Mouse (Mus musculus) ES-CJ7 (cell line): Measurements from ENCODE around the gene Dnajc15.

ENCODE experiments used
- DNase-seq: peaks from one replicate; pipeline ENCODE4 v3.0.0; 2011; ENCODE audit warnings: low read depth, low spot score

The Dnajc15 gene

DNA sequence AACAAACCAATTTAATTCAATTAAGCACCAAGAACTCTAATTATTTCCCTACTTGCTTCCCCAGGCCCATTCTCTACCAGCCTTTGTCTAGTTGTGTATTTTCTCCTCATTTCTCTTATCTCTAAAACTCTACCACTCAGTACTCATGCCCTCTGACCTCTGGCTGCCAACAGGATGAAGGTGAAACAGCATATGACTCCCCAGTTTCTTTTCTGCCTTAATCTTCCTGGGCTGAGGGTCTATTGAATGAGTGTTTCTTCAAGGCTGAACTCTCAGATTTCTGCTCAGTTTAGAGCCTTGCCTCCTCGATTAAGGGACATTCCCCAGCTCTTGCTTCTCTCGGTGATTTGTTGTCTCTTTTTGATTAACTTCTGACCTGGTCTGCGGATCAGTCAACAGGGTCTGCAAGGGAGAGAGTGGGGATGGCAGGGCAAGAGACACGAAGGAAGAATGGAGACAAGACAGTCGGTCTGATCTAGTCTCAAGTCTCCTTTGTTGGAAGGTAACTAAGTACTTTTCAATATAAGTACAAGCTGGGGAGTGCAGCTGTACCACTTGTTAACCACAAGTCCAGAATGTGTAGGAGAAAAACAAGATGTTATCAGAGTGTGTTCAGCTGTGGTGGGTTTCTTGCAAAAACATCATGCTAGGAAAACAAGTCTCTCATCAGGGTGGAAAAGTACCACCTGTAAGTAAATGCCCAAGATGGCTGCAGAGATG lies 13.9 kb downstream of the Dnajc15 start:
- DNase-seq, result no peak

GRCm38 (mm10) chr14:77859894-77860293 lies 15.0 kb downstream of the Dnajc15 start:
- DNase-seq, result no peak

DNA sequence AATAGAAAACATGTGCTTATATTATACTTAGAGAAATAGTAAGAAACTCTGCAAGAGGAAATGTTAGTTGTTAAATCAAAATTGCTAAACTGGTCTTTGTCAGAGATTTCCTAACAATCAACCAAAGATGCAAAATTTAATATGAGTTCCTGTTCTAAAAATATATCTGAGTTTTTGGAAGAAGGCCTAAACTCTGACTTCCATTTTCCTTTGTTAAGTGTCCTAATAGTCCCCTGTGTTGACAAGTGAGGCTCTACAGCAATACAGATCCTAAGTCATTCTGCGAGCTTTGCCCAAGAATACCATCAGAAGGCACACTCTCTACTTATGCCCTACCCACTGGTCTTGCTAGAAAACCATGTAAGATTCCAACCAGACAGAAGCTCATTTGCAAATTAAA lies 21.0 kb downstream of the Dnajc15 start:
- DNase-seq, result no peak

- DNase-seq, result no peak
Observed at GRCm38 (mm10) chr14:77849852-77850251, 25.1 kb downstream of the Dnajc15 start.

DNA sequence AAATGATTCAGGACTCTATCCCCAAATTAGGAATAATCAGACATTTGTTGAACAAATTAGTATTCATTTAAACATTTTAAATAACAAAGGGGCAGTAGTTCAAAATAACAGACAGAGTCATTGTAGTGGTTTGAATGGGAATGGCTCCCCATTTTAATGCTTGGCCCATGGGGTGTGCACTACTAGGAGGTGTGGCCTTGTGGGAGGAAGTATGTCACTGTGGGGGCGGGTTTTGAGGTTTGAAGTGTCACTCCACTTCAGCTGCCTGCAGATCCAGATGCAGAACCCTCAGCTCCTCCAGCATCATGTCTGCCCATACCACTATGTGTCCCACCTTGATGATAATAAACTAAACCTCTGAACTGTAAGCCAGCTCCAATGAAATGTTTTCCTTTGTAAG lies 26.6 kb downstream of the Dnajc15 start:
- DNase-seq, result peak; percentile 64

DNA sequence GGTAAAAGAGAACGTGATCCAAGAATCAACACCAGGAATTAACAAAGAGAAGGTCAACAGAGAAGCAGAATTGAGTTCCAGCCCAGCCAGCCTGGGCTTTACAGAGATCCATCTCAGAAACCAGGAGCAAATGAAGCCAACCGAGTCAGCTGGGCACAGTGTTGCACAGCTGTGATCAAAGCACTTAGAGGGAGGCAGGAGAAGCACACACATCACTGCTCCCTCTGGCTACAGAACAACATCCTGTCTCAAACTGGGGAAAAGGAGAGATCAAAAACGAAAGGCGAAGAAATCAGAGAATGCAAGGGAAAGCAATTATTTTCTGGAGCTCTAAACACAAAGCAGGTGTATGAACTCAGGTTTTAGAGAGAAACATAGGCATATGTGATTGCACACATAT lies 28.7 kb downstream of the Dnajc15 start:
- DNase-seq, result no peak

- no peak for DNase-seq
Observed at GRCm38 (mm10) chr14:77845479-77845878, 29.4 kb downstream of the Dnajc15 start.

GRCm38 (mm10) chr14:77840574-77840973 lies 34.4 kb downstream of the Dnajc15 start:
- DNase-seq, result no peak

- DNase-seq, result no peak
Observed at GRCm38 (mm10) chr14:77840078-77840477, 34.8 kb downstream of the Dnajc15 start.

DNA sequence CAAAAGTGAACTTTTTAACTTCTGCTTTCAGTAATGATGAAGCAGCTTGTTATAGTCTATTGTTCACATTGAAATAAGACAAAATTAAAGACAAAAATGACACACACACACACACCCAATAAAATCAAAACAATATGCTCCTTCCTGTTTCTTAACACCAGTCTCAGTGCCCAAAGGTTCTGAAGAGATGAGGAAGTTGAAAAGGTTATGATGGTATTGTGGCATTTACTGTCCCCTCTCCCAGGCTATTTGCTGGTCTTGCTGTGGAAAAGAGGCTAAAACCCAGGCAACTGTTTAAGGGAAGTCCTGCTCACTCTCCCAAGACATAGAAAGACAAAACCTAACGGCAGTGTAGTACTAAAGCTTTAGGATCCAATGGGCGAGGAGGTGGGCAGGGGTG lies 38.1 kb downstream of the Dnajc15 start:
- no peak for DNase-seq

DNA sequence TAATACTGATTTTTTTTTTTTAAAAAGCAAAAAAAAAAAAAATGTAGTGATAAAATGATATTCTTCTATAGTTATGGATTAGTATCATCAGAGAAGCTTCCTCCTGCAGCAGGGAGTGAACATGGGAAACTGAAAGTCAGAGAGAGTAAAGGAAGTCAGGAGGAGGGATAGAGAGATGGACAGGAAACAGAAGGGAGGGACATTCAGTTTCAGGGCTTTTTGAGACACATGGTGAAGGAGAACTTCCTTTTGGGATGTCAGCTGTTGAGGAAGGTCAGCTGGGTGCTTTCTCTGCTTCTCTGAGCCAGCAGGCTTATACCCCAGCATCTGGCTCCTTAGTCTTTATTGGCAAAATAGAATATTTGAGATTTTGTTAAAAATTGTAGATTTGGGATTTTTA lies 42.6 kb downstream of the Dnajc15 start:
- DNase-seq, result no peak

DNA sequence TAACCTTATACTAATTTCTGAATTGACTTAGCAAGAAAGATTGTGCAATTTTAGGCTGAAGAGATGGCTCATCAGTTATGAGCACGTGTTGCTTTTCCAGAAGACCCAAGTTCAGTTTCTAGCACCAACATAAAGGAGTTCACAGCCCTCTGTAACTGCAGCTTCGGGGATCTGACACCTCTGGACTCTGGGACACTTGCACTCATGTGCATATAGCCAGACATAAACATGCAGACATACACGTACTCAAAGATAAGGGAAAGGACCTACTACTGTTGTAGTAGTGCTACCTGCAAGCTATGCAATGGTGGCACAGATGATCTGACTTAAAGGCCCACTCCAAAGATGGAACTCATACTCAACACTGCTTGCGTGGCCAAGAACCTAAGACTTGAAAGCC lies 43.0 kb downstream of the Dnajc15 start:
- DNase-seq, result no peak

GRCm38 (mm10) chr14:77829673-77830072 lies 45.3 kb downstream of the Dnajc15 start:
- DNase-seq, result no peak

DNA sequence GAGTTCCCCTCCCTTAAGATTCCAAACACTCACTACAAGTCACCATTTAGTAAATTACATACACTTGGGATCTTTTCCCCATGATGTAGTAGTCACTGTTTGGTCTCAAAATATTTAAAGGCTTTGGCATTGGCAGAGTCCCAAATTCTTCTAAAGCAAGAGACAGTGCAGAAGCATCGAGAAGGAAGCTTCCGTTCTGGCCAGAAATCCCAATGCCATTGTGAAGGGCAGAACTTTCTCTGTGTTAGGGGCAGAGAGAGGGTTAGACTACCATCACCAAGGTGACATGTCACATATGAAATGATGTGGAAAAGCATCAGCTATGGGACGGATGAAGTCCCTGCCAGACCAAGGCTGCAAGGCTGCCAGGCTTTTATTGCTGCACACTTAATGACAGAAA lies 49.0 kb downstream of the Dnajc15 start:
- no peak for DNase-seq

DNA sequence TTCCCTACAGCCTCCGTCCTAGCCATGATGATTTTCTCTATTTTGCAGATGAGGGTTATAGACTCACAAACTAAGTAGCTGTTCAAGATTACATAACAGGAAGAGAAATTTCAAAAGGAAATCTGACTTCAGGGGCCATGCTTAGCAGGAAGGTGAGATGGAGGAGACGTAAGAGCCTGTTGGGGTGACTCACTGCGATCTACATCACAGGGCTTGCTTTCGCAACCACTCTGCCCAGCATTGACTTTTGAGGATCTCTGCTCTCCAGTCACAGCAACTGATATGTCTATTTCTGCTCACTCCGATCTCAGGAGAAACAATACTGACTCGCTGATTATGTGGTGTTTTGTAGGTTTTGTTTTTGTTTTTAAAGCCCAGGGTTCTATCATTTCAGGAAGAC lies 49.8 kb downstream of the Dnajc15 start:
- DNase-seq, result no peak

- DNase-seq, result no peak
Observed at GRCm38 (mm10) chr14:77819841-77820240, 55.1 kb downstream of the Dnajc15 start.

GRCm38 (mm10) chr14:77817561-77817960 lies 57.4 kb downstream of the Dnajc15 start:
- DNase-seq, result no peak

GRCm38 (mm10) chr14:77814935-77815334 lies 60.0 kb downstream of the Dnajc15 start:
- DNase-seq, result no peak

DNA sequence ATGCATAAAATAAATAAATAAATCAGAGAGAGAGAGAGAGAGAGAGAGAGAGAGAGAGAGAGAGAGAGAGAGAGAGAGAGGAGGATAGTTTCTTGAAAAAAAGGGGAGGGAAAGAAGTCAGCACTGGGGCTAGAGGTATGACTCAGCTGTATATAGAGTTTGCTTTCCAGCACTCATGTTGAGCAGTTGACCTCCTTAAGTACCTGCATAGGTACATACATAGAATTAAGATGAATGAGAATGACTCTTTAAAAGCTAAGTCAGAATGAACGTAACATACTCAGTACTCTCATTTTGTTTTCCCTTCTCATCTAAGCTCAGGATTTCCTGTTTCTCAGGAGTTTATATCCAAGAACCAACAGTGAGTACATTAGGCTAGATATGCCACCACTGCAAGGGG lies 62.0 kb downstream of the Dnajc15 start:
- no peak for DNase-seq

DNA sequence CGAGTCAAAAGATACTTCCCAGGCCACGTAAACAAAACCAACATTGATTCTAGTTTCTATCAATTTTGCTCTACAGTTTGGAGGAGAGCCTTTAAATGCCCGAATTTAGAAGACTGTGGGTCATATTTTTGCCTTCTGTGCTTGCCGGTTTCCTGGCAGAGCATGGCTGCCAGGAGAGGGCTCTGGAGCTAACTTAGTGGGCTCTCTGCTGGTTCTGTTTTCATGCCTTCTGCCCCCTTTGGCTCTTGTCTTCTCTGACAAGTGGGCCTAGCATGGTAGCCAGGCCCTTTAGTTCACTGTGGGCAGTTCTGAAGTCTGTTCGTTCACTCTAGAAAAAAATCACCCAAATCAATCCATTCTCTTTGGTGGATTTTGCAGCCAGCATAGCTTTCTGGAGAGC lies 63.5 kb downstream of the Dnajc15 start:
- DNase-seq, result no peak

GRCm38 (mm10) chr14:77807836-77808235 lies 67.1 kb downstream of the Dnajc15 start:
- DNase-seq, result no peak

- no peak for DNase-seq
Observed at GRCm38 (mm10) chr14:77806345-77806744, 68.6 kb downstream of the Dnajc15 start.

- DNase-seq, result no peak
Observed at GRCm38 (mm10) chr14:77802268-77802630, 72.7 kb downstream of the Dnajc15 start.
